Mouse (Mus musculus) bone marrow macrophage, adult 2 months (primary cell): ENCODE measurements around the gene Ift122.

Experiments used
- CTCF ChIP-seq: IDR thresholded peaks from 2 replicates; pipeline ENCODE4 v1.5.1; 2012; ENCODE audit warnings: low read depth, mild to moderate bottlenecking, low read length, moderate library complexity
- POLR2A ChIP-seq: IDR thresholded peaks from 2 replicates; pipeline ENCODE4 v1.6.1; 2012; ENCODE audit warnings: mild to moderate bottlenecking, low read depth, low read length, borderline replicate concordance

- no peak; the same call in 1 of the 2 replicates for TF ChIP-seq CTCF
- TF ChIP-seq POLR2A, result no peak
Measured at GRCm38 (mm10) chr6:115854432-115854831, 1.2 kb downstream of the Ift122 start.
